Mouse (Mus musculus) left cerebral cortex, postnatal 4 days (tissue): ENCODE measurements around the gene Nucb1. TPM values are rescaled to one million over a fixed set of nuclear protein-coding genes. Genes with fewer than 3 reads are reported as not detected.
"Not testable (repeated sequence)": the region's sequence is repeated elsewhere in the genome, so short reads cannot be mapped to it uniquely, and the experiment has no call there.

Source experiments
- DNase-seq: peaks from one replicate; pipeline ENCODE4 v3.0.0-alpha.2; 2022
- intact Hi-C: fragments of 180-260 bp; cut with DNase I; formaldehyde crosslinking; loops from one replicate; pipeline ENCODE4 v1.15.1; 2025
- total RNA-seq, 2 experiments: library from RNA; stranded (reverse); gene quantifications; 2 replicates each; pipeline ENCODE4 v1.2.3; 2021

Nucb1 gene
- total RNA-seq, 2 experiments from 2014 or later = 110 to 116 TPM

- peak; percentile 92 for DNase-seq
- intact Hi-C loops = no loop called here
Observed at GRCm38 (mm10) chr7:45525809-45526473, 15.7 kb upstream of the Nucb1 start, which contains the start of the genes Ppp1r15a and Plekha4. Gene Ppp1r15a, minus strand, starts transcription at chr7:45526268. Gene Plekha4, plus strand, starts transcription at chr7:45526330.

GRCm38 (mm10) chr7:45524841-45525621 is 14.8 kb upstream of the Nucb1 start:
- intact Hi-C loops = no loop called here
- DNase-seq = peak; percentile 40

DNA sequence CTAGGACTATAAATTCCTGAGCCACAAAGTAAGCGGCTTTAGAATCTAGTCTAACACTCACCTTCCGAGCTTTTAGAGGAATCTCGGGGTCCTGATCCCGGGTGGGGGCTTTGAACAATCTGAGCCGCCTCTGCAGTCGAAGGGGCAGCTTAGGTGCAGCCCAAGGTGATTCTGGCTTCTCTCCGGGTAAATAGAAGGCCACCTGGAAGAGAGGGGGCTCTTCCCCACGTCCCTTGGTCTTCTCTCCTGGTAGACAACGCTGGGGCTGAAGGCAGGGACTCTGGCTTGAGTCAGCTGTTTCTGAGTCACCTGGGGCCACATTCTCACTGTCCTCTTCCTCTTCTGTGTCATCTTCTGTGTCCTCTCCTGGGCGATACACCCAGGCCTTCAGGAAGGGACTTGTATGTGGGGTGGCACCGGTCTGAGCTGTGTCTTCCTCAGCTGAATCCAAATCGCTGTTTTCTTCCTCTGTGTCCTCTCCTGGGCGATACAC is 13.5 kb upstream of the Nucb1 start:
- no peak for DNase-seq
- intact Hi-C loops = no loop called here

DNA sequence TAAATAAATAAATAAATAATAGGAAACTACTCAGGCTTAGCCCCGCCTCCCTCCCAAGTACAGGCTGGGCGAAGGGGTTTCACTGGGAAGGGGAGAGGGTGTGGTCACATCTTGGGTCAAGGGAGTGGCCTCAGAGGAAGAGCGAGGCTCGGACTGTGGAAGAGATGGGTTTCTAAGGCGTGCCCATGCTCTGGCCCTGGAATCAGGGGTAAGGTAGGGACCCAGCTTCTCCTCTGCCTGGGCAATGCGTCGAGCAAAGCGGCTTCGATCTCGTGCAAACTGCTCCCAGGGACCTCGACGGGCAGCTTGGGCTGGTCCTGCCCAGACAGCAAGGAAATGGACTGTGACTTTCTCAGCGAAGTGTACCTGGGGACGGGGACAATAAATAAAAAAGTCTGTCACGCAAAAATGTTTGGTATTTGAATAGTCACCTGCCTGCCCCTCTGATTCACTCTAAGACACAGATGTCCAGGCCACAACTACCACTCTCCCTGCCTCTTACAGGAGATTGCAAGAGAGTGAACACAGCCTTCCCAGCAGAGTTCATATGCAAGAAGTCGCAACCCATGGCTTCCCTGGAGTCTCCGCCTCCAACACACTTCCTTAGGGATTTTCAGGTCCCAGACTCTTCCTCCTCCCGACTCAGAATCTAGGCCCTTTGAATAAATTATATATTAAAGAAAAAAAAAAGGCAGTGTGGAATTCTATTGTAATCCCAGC is 12.9 kb upstream of the Nucb1 start:
- no peak for DNase-seq
- intact Hi-C loops = no loop called here

DNA sequence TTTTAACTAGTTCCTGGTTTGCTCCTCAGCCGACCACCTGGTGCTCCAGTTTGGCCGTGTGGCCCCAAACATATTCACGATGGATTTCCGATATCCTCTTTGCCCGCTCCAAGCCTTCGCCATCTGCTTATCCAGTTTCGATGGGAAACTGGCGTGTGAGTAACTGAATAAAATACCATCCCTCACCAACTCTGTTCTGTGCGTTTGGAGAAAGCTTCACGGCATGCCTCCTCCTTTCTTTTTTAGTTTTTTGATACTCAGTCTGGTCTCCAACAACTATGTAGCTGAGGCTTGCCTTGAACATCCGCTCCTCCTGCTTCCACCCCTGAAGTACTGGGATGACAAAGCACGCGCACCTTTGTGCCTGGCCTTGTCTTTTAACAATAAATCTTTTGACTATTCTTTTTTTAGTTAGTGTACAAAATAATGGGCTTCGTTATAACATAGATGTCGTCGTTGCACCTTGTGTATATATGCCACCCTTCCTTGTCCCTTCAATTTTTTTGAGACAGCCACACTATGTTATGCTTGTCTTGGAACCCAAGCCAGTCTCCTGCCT is 12.1 kb upstream of the Nucb1 start:
- intact Hi-C loops = no loop called here
- no peak for DNase-seq

- DNase-seq = peak; percentile 90
- intact Hi-C loops = no loop called here
Observed at GRCm38 (mm10) chr7:45521728-45522184, 11.6 kb upstream of the Nucb1 start.

- intact Hi-C loops = no loop called here
- DNase-seq = no peak
Observed at GRCm38 (mm10) chr7:45520605-45521004, 10.4 kb upstream of the Nucb1 start.

DNA sequence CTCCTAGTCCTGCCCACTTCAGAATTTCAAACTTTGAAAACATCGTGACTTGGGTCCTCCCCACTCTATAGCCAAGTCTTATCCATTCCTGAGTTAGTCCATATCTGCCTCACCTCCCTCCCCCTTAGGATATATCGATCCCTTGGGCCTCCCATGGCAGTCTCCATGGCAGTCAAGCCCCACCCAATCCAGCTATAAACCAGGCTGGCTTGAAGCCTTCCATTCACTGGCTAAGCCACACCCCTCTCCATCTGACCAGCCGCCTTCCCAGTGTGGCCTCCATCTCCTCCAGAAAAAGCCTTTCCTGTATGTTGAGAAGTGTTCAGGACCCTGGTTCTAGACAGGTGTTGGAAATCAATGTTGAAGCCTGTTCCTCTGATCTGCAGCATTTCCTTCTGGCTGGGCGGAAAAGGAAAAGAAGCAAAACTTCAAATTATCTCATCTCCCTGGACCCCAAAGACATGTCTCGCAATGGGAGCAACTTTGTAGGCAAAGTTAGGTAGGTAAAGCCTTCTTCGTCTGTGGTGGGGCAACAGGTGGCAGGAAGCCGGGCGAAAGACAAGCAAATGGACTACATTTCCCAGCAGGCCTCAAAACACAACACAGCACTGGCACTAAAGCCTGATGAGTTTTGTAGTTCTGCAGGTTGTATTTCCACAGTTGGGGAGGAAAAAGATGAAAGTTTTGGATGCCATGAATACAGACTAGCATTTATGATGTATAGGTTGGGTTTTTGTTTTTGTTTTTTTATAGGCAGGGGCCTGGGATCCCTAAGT is 9.3 kb upstream of the Nucb1 start:
- intact Hi-C loops = no loop called here
- no peak for DNase-seq

DNA sequence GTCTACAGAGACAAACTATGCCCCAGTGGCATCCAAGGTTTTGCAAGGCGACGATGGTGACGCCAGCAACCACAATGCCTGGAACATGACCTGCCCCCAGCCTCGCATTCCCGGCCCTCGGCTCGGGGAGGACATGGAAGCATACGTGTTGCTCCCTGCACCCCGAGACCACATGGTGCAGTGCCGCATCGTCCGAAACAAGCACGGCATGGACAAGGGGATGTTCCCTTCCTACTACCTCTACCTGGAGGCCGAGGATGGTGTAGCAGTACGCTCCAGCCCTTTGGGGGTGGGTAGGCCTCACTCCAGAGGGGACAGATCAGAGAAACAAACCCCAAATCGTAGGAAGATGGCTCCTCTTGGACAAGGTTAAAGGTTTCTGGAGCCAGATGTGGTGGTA is 8.4 kb upstream of the Nucb1 start:
- intact Hi-C loops = no loop called here

DNA sequence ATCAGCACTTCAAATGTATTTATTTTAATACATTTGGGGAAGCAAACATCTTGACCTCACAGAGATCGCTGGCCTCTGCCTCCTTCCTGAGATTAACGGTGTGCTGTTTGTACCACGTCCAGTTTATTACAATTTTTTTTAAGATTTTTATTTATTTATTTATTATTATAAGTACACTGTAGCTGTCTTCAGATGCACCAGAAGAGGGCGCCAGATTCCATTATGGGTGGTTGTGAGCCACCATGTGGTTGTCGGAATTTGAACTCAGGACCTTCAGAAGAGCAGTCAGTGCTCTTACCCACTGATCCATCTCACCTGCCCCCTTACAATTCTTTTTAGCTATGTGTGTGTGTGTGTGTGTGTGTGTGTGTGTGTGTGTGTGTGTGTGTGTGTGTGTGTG is 6.6 kb upstream of the Nucb1 start:
- DNase-seq, intact Hi-C loops: not testable (repeated sequence)

More for the DNA sequence above, 8.4 kb upstream of the Nucb1 start:
- no peak for DNase-seq

DNA sequence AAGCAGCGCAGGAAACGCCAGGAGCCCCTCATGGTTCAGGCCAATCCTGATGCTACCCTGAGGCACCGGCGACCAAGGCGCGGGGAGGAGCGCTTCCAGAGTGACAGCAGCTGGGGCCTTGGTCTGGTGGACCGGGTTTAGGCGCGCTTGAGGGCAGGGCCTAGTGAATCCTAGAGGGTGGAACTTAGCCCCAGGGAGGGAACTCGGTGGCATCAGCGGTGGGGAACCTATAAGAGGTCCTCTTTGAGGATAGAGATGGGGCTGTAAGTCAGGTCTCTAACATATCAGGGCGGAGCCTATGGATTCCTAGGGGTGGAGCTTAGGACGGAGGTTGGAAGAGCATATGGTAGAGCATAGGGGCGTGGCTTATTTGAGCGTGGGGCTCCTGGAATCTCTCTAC is 5.2 kb upstream of the Nucb1 start:
- DNase-seq = no peak
- intact Hi-C loops = no loop called here

- intact Hi-C loops = no loop called here
- DNase-seq = no peak
Observed at GRCm38 (mm10) chr7:45514411-45514810, 4.2 kb upstream of the Nucb1 start.

DNA sequence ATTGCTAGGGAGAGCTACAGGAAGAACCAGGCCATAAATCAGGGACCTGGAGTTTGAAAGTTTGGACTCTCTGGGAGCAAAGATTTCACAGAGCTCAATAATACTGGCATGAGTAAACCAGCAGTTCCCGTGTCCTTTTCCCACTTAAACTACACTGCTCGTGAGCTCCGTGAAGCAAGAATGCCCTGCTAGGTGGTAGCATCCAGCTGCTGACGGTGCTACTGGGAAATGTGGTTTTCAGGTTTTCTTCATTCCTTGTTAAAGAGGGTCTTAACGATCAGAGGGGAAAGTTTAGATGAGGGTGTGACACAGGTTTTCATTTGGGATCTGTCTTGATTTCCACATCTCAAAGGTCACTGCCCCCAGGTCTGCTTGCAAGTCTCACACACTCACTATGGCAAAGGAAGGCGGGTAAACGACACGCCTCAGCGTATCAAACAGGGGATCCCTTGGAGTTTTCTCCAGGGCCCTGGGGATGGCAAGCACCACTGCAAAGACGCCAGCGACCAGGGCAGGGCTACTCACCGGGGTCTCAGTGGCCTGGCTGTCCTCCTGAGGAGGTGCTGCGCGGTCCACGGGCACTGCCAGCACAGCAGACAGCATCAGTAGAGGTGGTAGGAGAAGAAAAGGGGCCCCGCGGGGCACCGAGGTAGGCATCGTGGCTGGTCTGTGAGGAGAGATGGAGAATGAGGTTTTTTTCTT is 874 bp downstream of the Nucb1 start:
- no peak for DNase-seq
- intact Hi-C loops = no loop called here

DNA sequence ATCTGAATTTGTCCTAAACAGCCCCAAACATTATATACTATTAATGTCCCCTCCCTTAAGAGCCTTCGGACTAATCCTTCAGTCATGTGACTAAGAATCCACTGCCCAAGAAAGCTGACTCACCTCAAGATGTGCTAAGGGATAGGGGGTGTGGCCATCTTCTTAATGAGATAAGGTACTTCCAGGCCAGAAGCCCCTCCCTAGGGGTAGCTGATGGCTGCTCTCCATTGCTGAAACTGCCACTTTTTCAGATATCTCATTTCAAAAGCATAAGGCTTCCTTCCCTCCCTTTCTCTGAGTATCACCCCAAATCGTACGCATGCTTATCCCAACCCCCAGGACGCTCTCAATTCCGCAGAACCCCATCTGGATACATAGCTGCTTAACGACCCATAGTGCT is 1.6 kb downstream of the Nucb1 start:
- intact Hi-C loops = no loop called here
- no peak for DNase-seq

GRCm38 (mm10) chr7:45507583-45507982 is 2.6 kb downstream of the Nucb1 start:
- DNase-seq = no peak
- intact Hi-C loops = no loop called here

GRCm38 (mm10) chr7:45498427-45498826 is 11.8 kb downstream of the Nucb1 start:
- intact Hi-C loops = no loop called here
- no peak for DNase-seq

DNA sequence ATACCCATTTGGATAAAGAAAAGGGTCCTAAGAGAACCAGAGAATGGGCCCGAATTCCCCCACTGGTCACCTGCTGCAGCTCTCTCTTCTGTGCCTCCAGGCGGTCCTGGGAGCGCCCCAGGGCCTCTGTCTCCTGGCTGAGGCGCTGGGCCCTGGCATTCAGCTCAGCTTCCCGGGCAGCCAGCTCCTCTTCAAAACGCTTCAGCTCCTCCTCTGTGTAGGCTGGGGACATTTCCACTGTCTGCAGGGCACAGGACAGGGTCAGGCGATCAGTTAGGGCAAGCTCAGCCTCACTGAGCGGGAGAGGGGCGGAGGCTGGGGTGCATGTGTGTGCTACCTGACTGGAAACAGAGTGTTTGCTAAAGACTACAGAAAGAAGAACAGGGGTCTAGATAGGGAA is 15.7 kb downstream of the Nucb1 start:
- DNase-seq = no peak
- intact Hi-C loops = no loop called here

DNA sequence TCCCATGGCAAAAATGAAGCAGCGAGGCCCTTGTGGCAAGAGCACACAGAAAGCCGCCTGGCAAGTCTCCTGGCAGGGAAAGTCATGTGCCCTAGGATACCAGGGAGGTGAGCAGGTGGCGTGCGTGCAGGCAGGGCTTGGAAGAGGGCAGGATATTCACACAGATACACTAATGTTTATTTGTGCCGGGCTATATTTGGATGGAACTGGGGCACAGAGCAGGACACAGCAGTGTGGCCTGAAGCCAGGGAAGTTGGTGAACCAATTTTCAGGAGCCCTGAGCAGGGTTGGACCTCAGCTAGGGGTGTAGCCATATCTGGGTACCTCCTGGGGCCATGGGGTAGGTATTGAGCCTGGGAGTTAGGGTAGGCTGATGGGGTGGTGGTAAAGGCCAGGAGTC is 17.3 kb downstream of the Nucb1 start:
- intact Hi-C loops = no loop called here
- peak; percentile 16 for DNase-seq

DNA sequence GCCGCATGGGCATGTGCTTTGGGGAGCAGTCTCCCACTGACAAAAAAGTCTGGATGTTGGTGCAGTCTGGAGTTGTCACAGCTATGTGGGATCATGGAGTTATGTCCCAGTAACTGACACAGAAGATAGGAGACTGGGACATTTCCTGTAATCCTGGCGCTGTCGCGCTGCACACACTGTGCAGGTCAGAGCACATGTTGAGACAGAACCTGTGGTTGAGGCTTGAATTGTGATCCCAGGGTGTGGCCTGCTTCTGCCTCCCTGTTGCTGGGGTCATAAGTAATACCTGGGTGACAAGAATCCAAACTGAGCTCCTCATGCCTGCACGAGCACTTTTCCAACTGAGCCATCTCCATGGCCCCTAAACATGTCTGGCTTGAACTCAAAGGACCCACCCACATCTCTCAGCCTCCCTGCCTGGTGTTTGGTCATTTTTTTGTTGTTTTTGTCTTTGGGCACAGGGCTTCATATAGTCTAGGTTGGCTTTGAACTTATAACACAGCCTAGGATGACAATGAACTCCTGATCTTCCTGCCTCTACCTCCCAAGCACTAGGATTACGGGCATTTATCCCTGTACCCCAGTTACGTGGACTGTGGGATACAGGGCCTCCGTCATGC is 17.9 kb downstream of the Nucb1 start:
- intact Hi-C loops = no loop called here
- no peak for DNase-seq
